Mouse (Mus musculus) E14TG2a.4 (cell line): ENCODE measurements at regions not wholly inside any gene's neighbourhood (a gene's known extent, or its start where the extent isn't known, plus 50 kb on each side); places are given as distances from the start of the nearest gene placed in this dataset.

Source experiments
- CTCF ChIP-seq: conservative IDR thresholded peaks from 2 replicates; pipeline ENCODE4 v1.5.1; 2014; ENCODE audit warnings: low read length
- POU5F1 ChIP-seq: IDR thresholded peaks from 2 replicates; pipeline ENCODE4 v1.6.1; 2014; ENCODE audit warnings: low read length, borderline replicate concordance

DNA sequence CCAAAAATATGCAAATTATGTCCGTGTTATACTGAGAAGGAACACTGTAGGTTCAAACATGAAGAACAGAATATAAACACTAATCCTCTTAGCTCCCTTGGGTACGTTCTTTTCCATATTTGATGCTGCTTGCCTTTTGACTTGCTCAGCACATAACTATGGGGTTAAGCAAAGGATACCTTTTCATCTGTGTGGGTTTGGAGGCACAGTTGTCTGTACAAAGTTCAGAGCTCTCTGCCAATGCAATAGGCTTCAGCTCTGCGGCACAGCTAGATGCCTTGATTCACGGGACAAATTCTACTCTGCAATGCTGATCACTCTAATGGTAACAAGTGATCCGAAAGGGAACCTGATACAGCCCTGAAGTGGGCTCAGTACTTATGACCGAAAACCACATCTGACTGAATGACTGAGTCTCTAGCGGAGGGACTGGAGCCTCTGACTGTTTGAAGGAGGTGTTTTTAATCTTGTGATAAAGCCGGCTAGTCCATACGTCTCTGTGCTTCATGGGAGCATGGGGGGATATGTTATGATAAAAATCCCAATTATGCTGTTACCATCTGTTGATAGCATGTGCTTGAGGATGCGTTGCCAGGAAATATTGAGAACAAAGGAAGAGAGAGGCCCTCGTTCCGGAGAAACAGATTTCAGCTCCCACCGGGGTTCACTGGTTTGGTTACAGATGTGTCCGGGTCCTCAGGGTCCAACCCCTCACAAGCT is 146.7 kb upstream of the Tsc22d2 start:
- TF ChIP-seq CTCF (no peak), POU5F1 (no peak)
